Mouse (Mus musculus) small intestine, adult 2 months (tissue): Measurements from ENCODE around the gene Rassf6.

Source experiments
- CTCF ChIP-seq: fragments of 200-500 bp; IDR thresholded peaks from 2 replicates; pipeline ENCODE4 v1.5.1; 2012; ENCODE audit warnings: low read depth, mild to moderate bottlenecking, control low read depth, inconsistent platforms, low read length, moderate library complexity, mixed read lengths; ENCODE audit not compliant: insufficient replicate concordance, insufficient read length; ENCODE audit errors: extremely low read depth
- POLR2A ChIP-seq: fragments of 200-500 bp; IDR thresholded peaks from 2 replicates; pipeline ENCODE4 v1.6.1; 2012; ENCODE audit warnings: low read depth, mild to moderate bottlenecking, control low read depth, inconsistent platforms, low read length, moderate library complexity

GRCm38 (mm10) chr5:90654798-90655197 is 14.3 kb upstream of the Rassf6 start:
- TF ChIP-seq CTCF (no peak), POLR2A (no peak)
